Mouse (Mus musculus) myocyte (in vitro differentiated cells): ENCODE data around the gene Slc25a5.

Experiments
- CEBPB ChIP-seq: IDR thresholded peaks from 2 replicates; pipeline ENCODE4 v1.6.1; 2011; ENCODE audit warnings: mild to moderate bottlenecking, moderate library complexity; ENCODE audit not compliant: poor library complexity, insufficient read depth, severe bottlenecking
- E2F4 ChIP-seq: IDR thresholded peaks from one replicate; pipeline ENCODE4 v1.6.1; 2011; ENCODE audit warnings: mild to moderate bottlenecking, control low read depth, moderate library complexity; ENCODE audit not compliant: insufficient read depth
- MAX ChIP-seq: IDR thresholded peaks from one replicate; pipeline ENCODE4 v1.6.1; 2011; ENCODE audit warnings: low read depth, mild to moderate bottlenecking, control low read depth
- POLR2A ChIP-seq: IDR thresholded peaks from one replicate; pipeline ENCODE4 v1.6.1; 2011; ENCODE audit warnings: low read depth, mild to moderate bottlenecking, control low read depth, moderate library complexity; ENCODE audit not compliant: insufficient read length
- POLR2AphosphoS2 ChIP-seq: IDR thresholded peaks from one replicate; pipeline ENCODE4 v1.6.1; 2011; ENCODE audit warnings: low read depth, control low read depth; ENCODE audit not compliant: insufficient read length
- TCF12 ChIP-seq: IDR thresholded peaks from one replicate; pipeline ENCODE4 v1.6.1; 2011; ENCODE audit warnings: mild to moderate bottlenecking, control low read depth; ENCODE audit not compliant: poor library complexity, insufficient read depth, severe bottlenecking
- USF1 ChIP-seq: IDR thresholded peaks from one replicate; pipeline ENCODE4 v1.6.1; 2011; ENCODE audit warnings: low read depth, mild to moderate bottlenecking, control low read depth, moderate library complexity

DNA sequence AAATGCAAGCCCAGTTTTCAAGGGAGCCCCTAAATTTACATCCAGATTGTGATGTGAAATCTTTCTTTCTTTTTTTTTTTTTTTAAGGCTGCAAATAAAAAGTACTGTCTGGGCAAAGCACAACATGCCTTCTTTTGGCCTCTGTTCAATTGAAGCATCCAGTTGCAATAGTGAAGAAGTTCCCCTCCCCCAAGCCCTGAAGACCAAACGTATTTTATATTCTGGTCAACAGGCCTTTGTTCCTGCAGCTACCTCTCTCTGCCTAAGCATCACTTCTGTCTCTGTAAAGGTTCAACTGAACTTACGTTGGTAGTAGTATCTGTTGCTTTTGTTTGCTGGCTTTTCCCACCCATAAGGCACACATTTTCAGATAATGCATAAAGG lies 31.5 kb upstream of the Slc25a5 start:
- no peak for TF ChIP-seq POLR2A
- no peak for TF ChIP-seq MAX
- no peak for TF ChIP-seq POLR2AphosphoS2
- no peak for TF ChIP-seq TCF12
- TF ChIP-seq USF1: no peak
- no peak for TF ChIP-seq CEBPB
- no peak for TF ChIP-seq E2F4
